Mouse (Mus musculus): ENCODE measurements at regions not wholly inside any gene's neighbourhood (a gene's known extent, or its start where the extent isn't known, plus 50 kb on each side); places are given as distances from the start of the nearest gene placed in this dataset.

- in situ Hi-C loops (cut with MboI; ENCODE audit: unreplicated experiment in 2 of 2) = no loop called here
Observed at GRCm38 (mm10) chr15:62694734-62695133, 1150.2 kb downstream of the Gsdmc2 start.

GRCm38 (mm10) chr15:62693671-62694070, 1151.3 kb downstream of the Gsdmc2 start:
- in situ Hi-C loops (cut with MboI; ENCODE audit: unreplicated experiment in 2 of 2) = no loop called here

- in situ Hi-C loops (cut with MboI; ENCODE audit: unreplicated experiment in 2 of 2) = no loop called here
Observed at GRCm38 (mm10) chr15:62673410-62673809, 1171.6 kb downstream of the Gsdmc2 start.

- in situ Hi-C loops (cut with MboI; ENCODE audit: unreplicated experiment in 2 of 2) = no loop called here
Observed at GRCm38 (mm10) chr15:62670026-62670425, 1175.0 kb downstream of the Gsdmc2 start.

DNA sequence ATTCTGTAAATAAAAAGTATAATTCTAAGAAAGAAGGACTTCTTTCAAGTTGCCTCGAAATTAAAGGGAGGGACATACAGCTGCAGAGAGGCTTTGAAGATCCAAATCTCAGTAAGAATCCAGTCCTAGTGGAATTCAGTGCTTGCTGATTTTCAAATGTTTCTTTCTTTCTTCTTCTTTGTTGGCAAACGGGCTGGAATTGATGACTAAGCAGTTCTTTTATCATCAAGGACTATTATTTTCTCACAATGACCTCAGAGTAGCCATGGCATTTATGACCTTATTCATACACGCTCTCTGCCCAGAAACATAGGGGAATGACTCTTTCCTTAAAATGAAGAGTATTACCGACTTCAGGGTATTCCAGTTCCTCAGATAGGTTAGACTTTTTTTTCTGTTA, 1185.9 kb downstream of the Gsdmc2 start:
- in situ Hi-C loops (cut with MboI; ENCODE audit: unreplicated experiment in 2 of 2) = no loop called here

- in situ Hi-C loops (cut with MboI; ENCODE audit: unreplicated experiment in 2 of 2) = no loop called here
Observed at GRCm38 (mm10) chr15:62658695-62659094, 1186.3 kb downstream of the Gsdmc2 start.

- in situ Hi-C loops (cut with MboI; ENCODE audit: unreplicated experiment in 2 of 2) = no loop called here
Observed at GRCm38 (mm10) chr15:62646476-62647168, 1198.4 kb downstream of the Gsdmc2 start.

DNA sequence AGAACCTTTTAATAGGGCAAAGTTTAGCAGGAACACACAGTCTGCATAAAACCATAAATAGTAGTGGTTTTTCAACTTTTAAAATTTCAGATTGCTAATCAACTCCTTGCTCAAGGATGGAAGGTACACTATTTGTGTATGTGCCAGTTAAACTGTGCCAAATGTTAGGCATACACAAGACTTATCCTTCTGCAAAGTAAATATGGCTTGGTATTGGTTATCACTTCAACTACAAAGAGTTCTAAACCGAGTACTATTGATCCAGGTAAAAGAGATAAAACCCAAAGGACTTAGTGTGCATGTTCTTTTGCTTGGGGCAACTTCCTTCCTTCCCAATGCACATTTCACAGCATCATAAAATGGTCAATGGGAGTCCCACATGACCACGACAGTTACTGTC, 1200.2 kb downstream of the Gsdmc2 start:
- in situ Hi-C loops (cut with MboI; ENCODE audit: unreplicated experiment in 2 of 2) = no loop called here

DNA sequence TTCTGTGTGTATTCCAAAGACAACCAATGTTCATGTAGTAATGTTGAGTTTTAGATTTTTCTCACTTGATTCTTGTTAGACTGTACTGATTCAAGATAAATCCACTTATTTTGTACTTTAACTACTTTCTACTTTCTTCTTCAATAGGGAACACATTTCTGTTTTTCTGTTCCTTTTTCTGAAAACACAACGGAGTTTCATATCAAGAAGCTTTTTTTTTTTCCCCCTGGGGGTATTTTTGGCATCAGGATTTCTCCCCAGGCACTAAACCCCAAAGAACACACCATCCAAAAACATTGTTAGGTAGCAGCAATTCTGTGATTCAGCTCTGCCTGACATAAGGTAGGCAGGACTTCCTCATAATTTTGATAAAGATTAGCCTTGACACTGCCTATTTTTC, 1200.7 kb downstream of the Gsdmc2 start:
- in situ Hi-C loops (cut with MboI; ENCODE audit: unreplicated experiment in 2 of 2) = no loop called here

- in situ Hi-C loops (cut with MboI; ENCODE audit: unreplicated experiment in 2 of 2) = no loop called here
Observed at GRCm38 (mm10) chr15:62641051-62641710, 1203.8 kb downstream of the Gsdmc2 start.

DNA sequence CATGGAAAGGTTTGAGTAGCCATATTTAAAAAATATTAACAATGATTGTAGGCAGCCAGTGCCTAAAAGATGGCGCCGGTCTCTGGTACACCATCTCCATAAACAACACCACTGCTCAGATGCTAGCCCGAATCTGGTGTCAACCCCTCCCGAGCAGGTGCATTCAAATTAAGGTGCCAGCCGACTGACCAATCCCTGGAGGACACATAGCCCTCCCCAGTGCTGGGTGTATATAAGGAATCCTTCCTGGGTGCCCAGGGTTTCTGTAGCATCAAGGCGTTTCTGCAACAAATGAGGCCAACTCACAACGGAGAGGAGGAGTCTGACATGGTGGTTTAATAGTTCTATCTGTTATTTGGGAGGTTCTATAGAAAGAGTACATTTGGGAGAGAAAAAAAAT, 1219.6 kb downstream of the Gsdmc2 start:
- in situ Hi-C loops (cut with MboI; ENCODE audit: unreplicated experiment in 2 of 2) = no loop called here

- in situ Hi-C loops (cut with MboI; ENCODE audit: unreplicated experiment in 2 of 2) = no loop called here
Observed at GRCm38 (mm10) chr15:62616042-62616441, 1228.9 kb downstream of the Gsdmc2 start.

DNA sequence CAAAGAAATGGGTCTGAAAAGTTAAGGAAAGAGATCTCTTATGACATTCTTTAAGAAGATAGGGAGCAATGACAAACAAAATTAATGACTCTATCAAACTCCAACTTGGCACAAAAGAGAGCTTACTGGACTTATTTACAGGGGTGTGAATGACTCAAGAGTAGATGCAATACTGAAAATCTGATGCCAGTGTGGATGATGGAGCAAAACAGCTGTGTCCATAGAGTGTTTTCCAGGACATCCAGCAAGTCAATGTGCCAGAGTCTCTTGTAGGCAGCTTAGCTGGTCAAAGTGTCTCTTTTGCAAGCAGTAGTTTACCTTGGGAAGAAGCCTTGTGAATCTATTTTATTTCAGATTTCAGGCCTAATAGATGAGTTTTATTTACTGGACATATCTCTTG, 1248.2 kb downstream of the Gsdmc2 start:
- in situ Hi-C loops (cut with MboI; ENCODE audit: unreplicated experiment in 2 of 2) = no loop called here

DNA sequence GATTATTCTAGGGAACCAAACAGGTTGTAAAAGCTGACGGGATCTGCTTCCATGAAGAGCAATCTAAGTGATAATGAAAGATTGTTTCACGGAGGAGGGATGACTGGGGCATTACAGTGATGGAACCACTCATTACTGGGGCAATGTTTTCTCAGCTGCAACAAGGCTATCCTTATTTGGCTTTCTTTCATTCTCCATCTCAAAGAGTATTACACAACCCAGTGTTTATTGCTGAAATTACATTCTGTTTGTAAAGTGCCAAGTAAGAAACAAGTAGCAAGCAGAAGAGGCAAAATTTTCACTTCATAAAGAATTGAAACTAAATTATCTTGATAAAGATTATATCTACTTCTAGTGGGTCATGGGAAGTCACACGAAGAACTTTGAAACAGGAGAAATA, 1256.4 kb downstream of the Gsdmc2 start:
- in situ Hi-C loops (cut with MboI; ENCODE audit: unreplicated experiment in 2 of 2) = no loop called here

DNA sequence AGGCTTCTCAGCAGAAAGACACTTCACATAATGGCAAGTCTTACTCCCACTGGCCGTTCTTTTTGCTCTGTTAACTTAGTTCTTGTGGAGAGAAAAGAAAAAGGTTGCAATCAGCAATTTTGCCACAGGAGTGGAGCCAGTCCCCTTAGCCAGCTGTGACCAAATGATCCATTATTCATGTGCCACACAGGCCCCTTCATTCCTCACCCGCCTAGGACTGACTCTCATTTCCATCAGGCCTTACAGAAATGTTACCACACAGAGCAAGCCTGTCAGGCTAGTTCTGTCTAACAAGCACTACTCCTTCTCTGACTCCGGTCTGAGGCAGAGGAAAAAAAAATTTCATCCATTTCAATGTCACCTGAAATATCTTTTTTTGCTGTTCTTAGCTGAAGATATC, 1266.2 kb downstream of the Gsdmc2 start:
- in situ Hi-C loops (cut with MboI; ENCODE audit: unreplicated experiment in 2 of 2) = no loop called here

DNA sequence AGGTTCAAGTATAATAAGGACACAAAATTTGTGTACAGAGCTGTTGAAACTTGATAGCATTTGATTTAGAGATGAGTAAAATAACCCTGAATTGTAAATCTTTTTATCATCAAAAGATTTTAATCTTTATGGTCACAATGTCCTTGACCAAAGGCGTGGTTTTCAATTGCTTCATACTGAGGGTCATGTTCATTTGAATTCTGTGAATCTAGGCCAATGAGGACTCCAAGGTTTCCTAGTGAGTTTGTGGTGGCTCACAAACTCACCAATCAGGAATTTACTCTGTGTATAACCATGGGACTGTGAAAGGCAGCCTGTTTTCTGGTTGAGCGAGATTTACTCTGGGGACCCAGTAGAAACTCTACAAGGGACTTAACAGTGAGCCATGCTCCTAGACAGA, 1269.2 kb downstream of the Gsdmc2 start:
- in situ Hi-C loops (cut with MboI; ENCODE audit: unreplicated experiment in 2 of 2) = no loop called here

DNA sequence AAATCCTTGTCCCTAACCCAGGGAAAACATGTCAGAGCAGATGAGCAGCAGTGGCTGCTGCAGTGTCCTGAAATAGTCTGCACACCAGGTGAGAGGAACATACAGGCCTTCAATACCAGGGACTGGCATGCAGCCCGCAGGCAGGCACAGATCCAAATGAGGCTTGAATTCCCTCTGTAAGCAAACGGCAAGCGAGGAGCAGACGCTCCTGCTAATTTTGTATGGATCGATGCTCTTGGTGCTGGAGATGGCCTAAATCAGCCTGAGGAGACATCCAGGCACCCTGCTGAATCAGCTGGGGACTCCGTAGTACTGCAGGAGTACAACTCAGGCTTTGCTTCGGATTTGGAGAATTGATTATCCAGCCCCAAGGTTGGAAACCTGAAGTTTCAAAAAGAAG, 1273.2 kb downstream of the Gsdmc2 start:
- in situ Hi-C loops (cut with MboI; ENCODE audit: unreplicated experiment in 2 of 2) = no loop called here

- in situ Hi-C loops (cut with MboI; ENCODE audit: unreplicated experiment in 2 of 2) = no loop called here
Observed at GRCm38 (mm10) chr15:62568788-62569713, 1275.9 kb downstream of the Gsdmc2 start.

DNA sequence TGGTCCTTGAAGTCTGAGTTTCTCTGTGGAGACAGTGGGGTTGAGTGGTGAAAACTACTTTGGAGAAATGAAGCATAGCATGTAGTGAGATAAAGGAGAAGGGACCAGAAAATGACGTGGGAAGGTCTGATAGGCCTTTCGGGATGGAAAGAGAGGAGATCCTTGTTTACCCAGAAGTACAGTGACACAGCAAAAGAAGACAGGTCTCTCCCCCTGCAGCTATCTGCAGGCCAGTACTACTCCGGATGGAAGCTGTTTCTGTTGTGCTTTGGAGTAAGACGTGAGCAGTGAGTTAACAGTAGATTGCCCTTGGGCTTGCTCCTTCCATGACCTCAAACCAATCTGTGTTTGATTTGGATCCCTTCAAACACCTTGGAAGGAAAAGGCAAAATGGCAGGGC, 1277.5 kb downstream of the Gsdmc2 start:
- in situ Hi-C loops (cut with MboI; ENCODE audit: unreplicated experiment in 2 of 2) = no loop called here

- in situ Hi-C loops (cut with MboI; ENCODE audit: unreplicated experiment in 2 of 2) = no loop called here
Observed at GRCm38 (mm10) chr15:62566106-62566511, 1278.9 kb downstream of the Gsdmc2 start.

DNA sequence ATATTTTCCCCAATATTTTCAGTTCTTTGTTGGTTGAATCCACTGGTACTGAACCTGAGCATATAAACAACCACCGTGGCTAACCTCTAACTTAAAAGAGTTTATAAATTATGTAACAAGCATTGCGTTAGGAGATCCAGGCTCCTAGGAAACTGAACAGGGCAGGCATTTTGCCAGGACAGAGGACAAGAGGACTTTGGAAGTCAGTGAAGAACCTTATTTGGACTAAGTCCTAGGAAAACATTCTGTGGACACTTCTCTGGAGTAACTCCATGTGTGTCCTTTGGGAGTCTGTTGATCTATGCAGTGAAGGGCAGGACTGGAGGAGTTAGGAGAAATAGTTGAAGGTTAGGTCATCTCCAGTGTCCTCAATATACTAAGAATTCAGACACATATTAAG, 1311.7 kb downstream of the Gsdmc2 start:
- in situ Hi-C loops (cut with MboI; ENCODE audit: unreplicated experiment in 2 of 2) = no loop called here

Measured in v-Abl transformed pro-B cells (cell line).